Mouse (Mus musculus) lung, postnatal 0 days (tissue): ENCODE measurements around the gene Dbnl. TPM values are rescaled to one million over a fixed set of nuclear protein-coding genes. Genes with fewer than 3 reads are reported as not detected.
A peak's percentile ranks its signal among the peaks of the same experiment; 100 is the strongest.

Experiments used
- ATAC-seq: fragments of 200-750 bp; cut with Nextera tagmentation; 2 replicates; pipeline ENCODE4 v1.8.0; 2017; ENCODE audit warnings: moderate library complexity
- DNase-seq: peaks from one replicate; pipeline ENCODE4 v3.0.0-alpha.2; 2016; ENCODE audit warnings: low spot score
- H3K27ac ChIP-seq: fragments of 300-500 bp; sonication (generic); 2 replicates; pipeline ENCODE4 v1.5.1; 2014; ENCODE audit warnings: antibody characterized with exemption, mild to moderate bottlenecking, low read length, mixed read lengths
- H3K27me3 ChIP-seq: fragments of 300-500 bp; sonication (generic); replicated peaks from 2 replicates; pipeline ENCODE4 v1.6.1; 2014; ENCODE audit warnings: low read length, mixed read lengths; ENCODE audit not compliant: insufficient read depth
- H3K36me3 ChIP-seq: fragments of 300-500 bp; sonication (generic); 2 replicates; pipeline ENCODE4 v1.6.1; 2014; ENCODE audit warnings: low read length, mixed read lengths; ENCODE audit not compliant: insufficient read depth
- H3K4me1 ChIP-seq: fragments of 300-500 bp; sonication (generic); 2 replicates; pipeline ENCODE4 v1.6.1; 2014; ENCODE audit warnings: antibody characterized with exemption, low read depth, low read length, mixed read lengths; ENCODE audit not compliant: insufficient read depth
- H3K4me2 ChIP-seq: fragments of 300-500 bp; sonication (generic); replicated peaks from 2 replicates; pipeline ENCODE4 v1.6.1; 2014; ENCODE audit warnings: low read depth, mild to moderate bottlenecking, low read length, moderate library complexity, mixed read lengths
- H3K4me3 ChIP-seq: fragments of 300-500 bp; sonication (generic); 2 replicates; pipeline ENCODE4 v1.5.1; 2014; ENCODE audit warnings: low read depth, low read length
- H3K9ac ChIP-seq: fragments of 300-500 bp; sonication (generic); replicated peaks from 2 replicates; pipeline ENCODE4 v1.6.1; 2014; ENCODE audit warnings: low read depth, mild to moderate bottlenecking
- H3K9me3 ChIP-seq: fragments of 300-500 bp; sonication (generic); 2 replicates; pipeline ENCODE4 v1.6.1; 2016; ENCODE audit warnings: low read length, mixed read lengths
- CTCF ChIP-seq: IDR thresholded peaks from 2 replicates; pipeline ENCODE4 v1.5.1; 2016; ENCODE audit warnings: antibody characterized with exemption, mild to moderate bottlenecking
- EP300 ChIP-seq: IDR thresholded peaks from 2 replicates; pipeline ENCODE4 v1.6.1; 2016; ENCODE audit warnings: antibody characterized with exemption, mild to moderate bottlenecking, control low read depth
- WGBS: fragments of 180-500 bp; shearing (Covaris S2); extraction: QIAGEN DNeasy Blood & Tissue Kit; methylation state at CpG from one replicate; pipeline ENCODE4 v1.1.7; 2014; 5-methylcytosine and 5-hydroxymethylcytosine counted together
- polyA plus RNA-seq: library from polyadenylated mRNA; unstranded; fragments of >200 nt; fragmentation: Nextera tagmentation; extraction: Ambion mirVana; gene quantifications from 2 replicates; pipeline ENCODE4 v1.2.1, GENCODE M21; 2015

Gene Dbnl
- polyA plus RNA-seq, result 98.0 and 99.7 TPM in 2 replicates

- WGBS, result under 1% methylated on average over 69 of the region's 74 CpGs
- Histone ChIP-seq H3K36me3 (no peaks in the 10 kb centered on the region), H3K4me1 (peaks cover 4% of the 10 kb centered on the region; the same call in 1 of the 2 replicates), H3K9me3 (no peaks in the 10 kb centered on the region), H3K9ac (peak within 1 kb of the TSS; percentile 64), H3K27ac (peak within 1 kb of the TSS; percentile 96), H3K27me3 (no peaks in the 10 kb centered on the region), H3K4me3 (peak within 1 kb of the TSS; percentile 80), H3K4me2 (peak within 1 kb of the TSS; percentile 62)
- peak; percentile 98 for DNase-seq
- peak; percentile 94 for ATAC-seq
- peak; percentile 81 for TF ChIP-seq CTCF
- TF ChIP-seq EP300, result no peak; the same call in 1 of the 2 replicates
Measured at GRCm38 (mm10) chr11:5788056-5789014, at the start of gene Dbnl. TSS of gene Dbnl (plus strand) at chr11:5788488.

- H3K27me3 ChIP-seq, result no peaks in the 10 kb centered on the region
- no peak for TF ChIP-seq CTCF
- TF ChIP-seq EP300, result no peak
- H3K36me3 ChIP-seq, result no peaks in the 10 kb centered on the region
- WGBS, result 74% methylated on average over 5 of the region's 5 CpGs
- DNase-seq (no peak), ATAC-seq (no peak)
- no peak overlapping the region for H3K4me2 ChIP-seq
- no peaks in the 10 kb centered on the region for H3K4me1 ChIP-seq
- no peak overlapping the region for H3K4me3 ChIP-seq
- H3K27ac ChIP-seq, result no peak overlapping the region
- H3K9me3 ChIP-seq, result no peaks in the 10 kb centered on the region
- no peak overlapping the region for H3K9ac ChIP-seq
Measured at GRCm38 (mm10) chr11:5738888-5739632, 49.2 kb upstream of the Dbnl start.

- Histone ChIP-seq H3K4me3 (peak overlapping the region; percentile 99; the same call in 1 of the 2 replicates), H3K4me1 (no peaks in the 10 kb centered on the region), H3K4me2 (peak overlapping the region; percentile 78; the same call in 1 of the 2 replicates), H3K36me3 (no peaks in the 10 kb centered on the region), H3K27me3 (no peaks in the 10 kb centered on the region), H3K9ac (no peak overlapping the region), H3K9me3 (no peaks in the 10 kb centered on the region), H3K27ac (0 out of 2 replicates have a peak overlapping the region, but pooled peaks have one; percentile 95)
- no peak for TF ChIP-seq EP300
- 47% methylated on average over 3 of the region's 3 CpGs for WGBS
- ATAC-seq (no peak), DNase-seq (peak; percentile 36)
Measured at GRCm38 (mm10) chr11:5739846-5740245, 48.4 kb upstream of the Dbnl start.

GRCm38 (mm10) chr11:5740599-5740964 is 47.7 kb upstream of the Dbnl start:
- DNase-seq (peak; percentile 64), ATAC-seq (peak; percentile 59)
- WGBS, result 2% methylated on average over 25 of the region's 26 CpGs
- Histone ChIP-seq H3K4me1 (no peaks in the 10 kb centered on the region), H3K4me2 (peak overlapping the region; percentile 78), H3K9ac (peak overlapping the region; percentile 98), H3K27me3 (no peaks in the 10 kb centered on the region), H3K4me3 (peak overlapping the region; percentile 99), H3K36me3 (no peaks in the 10 kb centered on the region), H3K9me3 (no peaks in the 10 kb centered on the region), H3K27ac (peak overlapping the region; percentile 95)
- no peak for TF ChIP-seq CTCF
- TF ChIP-seq EP300, result no peak

GRCm38 (mm10) chr11:5740965-5741627 is 47.2 kb upstream of the Dbnl start:
- DNase-seq, result peak; percentile 92
- Histone ChIP-seq H3K27me3 (no peaks in the 10 kb centered on the region), H3K4me2 (peak overlapping the region; percentile 78), H3K4me3 (peak overlapping the region; percentile 99), H3K36me3 (no peaks in the 10 kb centered on the region), H3K9ac (peak overlapping the region; percentile 98), H3K27ac (peak overlapping the region; percentile 95), H3K9me3 (no peaks in the 10 kb centered on the region), H3K4me1 (no peaks in the 10 kb centered on the region)
- TF ChIP-seq EP300 (no peak), CTCF (no peak)
- peak; percentile 98 for ATAC-seq
- 2% methylated on average over 13 of the region's 50 CpGs for WGBS
